Mouse (Mus musculus) midbrain, embryonic 16.5 days (tissue): ENCODE data around the gene Lrch1. TPM values are rescaled to one million over a fixed set of nuclear protein-coding genes. Genes with fewer than 3 reads are reported as not detected.

Experiments
- ATAC-seq: fragments of 200-750 bp; cut with Nextera tagmentation; 2 replicates; pipeline ENCODE4 v1.8.0; 2017; ENCODE audit warnings: moderate TSS enrichment
- H3K27ac ChIP-seq: fragments of 300-500 bp; sonication (generic); 2 replicates; pipeline ENCODE4 v1.5.1; 2014; ENCODE audit warnings: mild to moderate bottlenecking, low read length, mixed read lengths
- H3K27me3 ChIP-seq: fragments of 300-500 bp; sonication (generic); 2 replicates; pipeline ENCODE4 v1.6.1; 2014; ENCODE audit warnings: low read depth, low read length, mixed read lengths; ENCODE audit not compliant: control insufficient read depth, insufficient read depth
- H3K36me3 ChIP-seq: fragments of 300-500 bp; sonication (generic); 2 replicates; pipeline ENCODE4 v1.6.1; 2014; ENCODE audit warnings: mild to moderate bottlenecking, low read length, moderate library complexity, mixed read lengths; ENCODE audit not compliant: control insufficient read depth, insufficient read depth
- H3K4me1 ChIP-seq: fragments of 300-500 bp; sonication (generic); 2 replicates; pipeline ENCODE4 v1.6.1; 2014; ENCODE audit warnings: mild to moderate bottlenecking, low read length, mixed read lengths; ENCODE audit not compliant: control insufficient read depth, insufficient read depth
- H3K4me2 ChIP-seq: fragments of 300-500 bp; sonication (generic); 2 replicates; pipeline ENCODE4 v1.6.1; 2014; ENCODE audit warnings: mild to moderate bottlenecking, low read length, mixed read lengths
- H3K4me3 ChIP-seq: fragments of 300-500 bp; sonication (generic); 2 replicates; pipeline ENCODE4 v1.5.1; 2014; ENCODE audit warnings: low read depth, mild to moderate bottlenecking, low read length, moderate library complexity, mixed read lengths
- H3K9ac ChIP-seq: fragments of 300-500 bp; sonication (generic); 2 replicates; pipeline ENCODE4 v1.6.1; 2014; ENCODE audit warnings: low read depth, low read length, mixed read lengths
- H3K9me3 ChIP-seq: fragments of 300-500 bp; sonication (generic); replicated peaks from 2 replicates; pipeline ENCODE4 v1.6.1; 2014; ENCODE audit warnings: mild to moderate bottlenecking, low read length, mixed read lengths; ENCODE audit not compliant: control insufficient read depth, poor library complexity, severe bottlenecking
- WGBS: fragments of 180-500 bp; shearing (Covaris S2); extraction: QIAGEN DNeasy Blood & Tissue Kit; methylation state at CpG from one replicate; pipeline ENCODE4 v1.1.7; 2014; 5-methylcytosine and 5-hydroxymethylcytosine counted together
- polyA plus RNA-seq: library from polyadenylated mRNA; unstranded; fragments of >200 nt; fragmentation: Nextera tagmentation; extraction: Ambion mirVana; gene quantifications from 2 replicates; pipeline ENCODE4 v1.2.1, GENCODE M21; 2015

Lrch1 gene
- polyA plus RNA-seq, 1 experiment from 2014 or later, result 19.9 TPM

GRCm38 (mm10) chr14:74983079-74983478 lies 35.4 kb upstream of the Lrch1 start:
- Histone ChIP-seq H3K4me3 (no peak overlapping the region), H3K36me3 (no peaks in the 10 kb centered on the region), H3K27me3 (no peaks in the 10 kb centered on the region), H3K9me3 (no peaks in the 10 kb centered on the region), H3K27ac (no peak overlapping the region), H3K4me2 (no peak overlapping the region), H3K4me1 (no peaks in the 10 kb centered on the region), H3K9ac (no peak overlapping the region)
- WGBS, result 90% methylated on average over 5 of the region's 5 CpGs
- ATAC-seq, result no peak

- Histone ChIP-seq H3K9ac (no peak overlapping the region), H3K4me2 (no peak overlapping the region), H3K9me3 (no peaks in the 10 kb centered on the region), H3K27ac (no peak overlapping the region), H3K4me1 (no peaks in the 10 kb centered on the region), H3K36me3 (no peaks in the 10 kb centered on the region), H3K27me3 (no peaks in the 10 kb centered on the region), H3K4me3 (no peak overlapping the region)
- WGBS, result 79% methylated on average over 3 of the region's 3 CpGs
- no peak for ATAC-seq
Measured at GRCm38 (mm10) chr14:74981016-74981415, 33.3 kb upstream of the Lrch1 start.

GRCm38 (mm10) chr14:74976972-74977371 lies 29.3 kb upstream of the Lrch1 start:
- no peak overlapping the region for H3K9ac ChIP-seq
- H3K36me3 ChIP-seq, result no peaks in the 10 kb centered on the region
- no peak overlapping the region for H3K4me3 ChIP-seq
- no peak overlapping the region for H3K4me2 ChIP-seq
- H3K4me1 ChIP-seq, result no peaks in the 10 kb centered on the region
- no peaks in the 10 kb centered on the region for H3K9me3 ChIP-seq
- H3K27me3 ChIP-seq, result no peaks in the 10 kb centered on the region
- no peak for ATAC-seq
- H3K27ac ChIP-seq, result no peak overlapping the region
- 71% methylated on average over 6 of the region's 6 CpGs for WGBS

- Histone ChIP-seq H3K4me2 (no peak overlapping the region), H3K9ac (no peak overlapping the region), H3K27ac (no peak overlapping the region), H3K9me3 (no peaks in the 10 kb centered on the region), H3K36me3 (no peaks in the 10 kb centered on the region), H3K4me1 (no peaks in the 10 kb centered on the region), H3K4me3 (no peak overlapping the region), H3K27me3 (no peaks in the 10 kb centered on the region)
- WGBS, result 74% methylated on average over 10 of the region's 10 CpGs
- no peak for ATAC-seq
Measured at GRCm38 (mm10) chr14:74974136-74974651, 26.5 kb upstream of the Lrch1 start.

GRCm38 (mm10) chr14:74972687-74973086 lies 25.0 kb upstream of the Lrch1 start:
- no peaks in the 10 kb centered on the region for H3K9me3 ChIP-seq
- no peaks in the 10 kb centered on the region for H3K4me1 ChIP-seq
- H3K9ac ChIP-seq, result no peak overlapping the region
- H3K27me3 ChIP-seq, result no peaks in the 10 kb centered on the region
- H3K27ac ChIP-seq, result no peak overlapping the region
- 86% methylated on average over 5 of the region's 5 CpGs for WGBS
- ATAC-seq, result no peak
- H3K4me2 ChIP-seq, result no peak overlapping the region
- no peaks in the 10 kb centered on the region for H3K36me3 ChIP-seq
- no peak overlapping the region for H3K4me3 ChIP-seq

- no peaks in the 10 kb centered on the region for H3K36me3 ChIP-seq
- H3K4me1 ChIP-seq, result no peaks in the 10 kb centered on the region
- WGBS, result 65% methylated on average over 3 of the region's 3 CpGs
- no peak overlapping the region for H3K27ac ChIP-seq
- no peak overlapping the region for H3K9ac ChIP-seq
- H3K4me3 ChIP-seq, result no peak overlapping the region
- no peaks in the 10 kb centered on the region for H3K9me3 ChIP-seq
- no peak overlapping the region for H3K4me2 ChIP-seq
- ATAC-seq, result no peak
- no peaks in the 10 kb centered on the region for H3K27me3 ChIP-seq
Measured at GRCm38 (mm10) chr14:74972216-74972615, 24.5 kb upstream of the Lrch1 start.

GRCm38 (mm10) chr14:74963402-74963764 lies 15.7 kb upstream of the Lrch1 start:
- Histone ChIP-seq H3K9ac (no peak overlapping the region), H3K27ac (no peak overlapping the region), H3K9me3 (no peaks in the 10 kb centered on the region), H3K4me2 (no peak overlapping the region), H3K36me3 (no peaks in the 10 kb centered on the region), H3K4me1 (no peaks in the 10 kb centered on the region), H3K27me3 (no peaks in the 10 kb centered on the region), H3K4me3 (no peak overlapping the region)
- no peak for ATAC-seq
- 87% methylated on average over 3 of the region's 3 CpGs for WGBS

- WGBS, result 88% methylated on average over 8 of the region's 8 CpGs
- no peaks in the 10 kb centered on the region for H3K36me3 ChIP-seq
- no peak for ATAC-seq
- no peaks in the 10 kb centered on the region for H3K27me3 ChIP-seq
- no peak overlapping the region for H3K27ac ChIP-seq
- no peak overlapping the region for H3K4me3 ChIP-seq
- no peak overlapping the region for H3K4me2 ChIP-seq
- H3K4me1 ChIP-seq, result no peaks in the 10 kb centered on the region
- no peak overlapping the region for H3K9ac ChIP-seq
- H3K9me3 ChIP-seq, result no peaks in the 10 kb centered on the region
Measured at GRCm38 (mm10) chr14:74962713-74963401, 15.2 kb upstream of the Lrch1 start.

- H3K9me3 ChIP-seq, result no peaks in the 10 kb centered on the region
- H3K27me3 ChIP-seq, result no peaks in the 10 kb centered on the region
- H3K27ac ChIP-seq, result no peak overlapping the region
- WGBS, result 83% methylated on average over 5 of the region's 5 CpGs
- H3K4me1 ChIP-seq, result no peaks in the 10 kb centered on the region
- H3K36me3 ChIP-seq, result no peaks in the 10 kb centered on the region
- no peak overlapping the region for H3K4me3 ChIP-seq
- no peak overlapping the region for H3K4me2 ChIP-seq
- ATAC-seq, result no peak
- H3K9ac ChIP-seq, result no peak overlapping the region
Measured at GRCm38 (mm10) chr14:74960568-74960967, 12.9 kb upstream of the Lrch1 start.
